Mouse (Mus musculus) hindbrain, embryonic 12.5 days (tissue): ENCODE measurements around the gene Rhbdd2. TPM values are rescaled to one million over a fixed set of nuclear protein-coding genes. Genes with fewer than 3 reads are reported as not detected.

ENCODE experiments used
- ATAC-seq: fragments of 200-750 bp; cut with Nextera tagmentation; 2 replicates; pipeline ENCODE4 v1.8.0; 2017; ENCODE audit warnings: moderate TSS enrichment; ENCODE audit not compliant: low FRiP score
- H3K27ac ChIP-seq: fragments of 300-500 bp; sonication (generic); 2 replicates; pipeline ENCODE4 v1.5.1; 2016; ENCODE audit warnings: mild to moderate bottlenecking
- H3K27me3 ChIP-seq: fragments of 300-500 bp; sonication (generic); 2 replicates; pipeline ENCODE4 v1.6.1; 2016; ENCODE audit warnings: mild to moderate bottlenecking
- H3K36me3 ChIP-seq: fragments of 300-500 bp; sonication (generic); 2 replicates; pipeline ENCODE4 v1.6.1; 2016; ENCODE audit warnings: mild to moderate bottlenecking
- H3K4me1 ChIP-seq: fragments of 300-500 bp; sonication (generic); 2 replicates; pipeline ENCODE4 v1.6.1; 2016
- H3K4me2 ChIP-seq: fragments of 300-500 bp; sonication (generic); replicated peaks from 2 replicates; pipeline ENCODE4 v1.6.1; 2016; ENCODE audit warnings: mild to moderate bottlenecking
- H3K4me3 ChIP-seq: fragments of 300-500 bp; sonication (generic); 2 replicates; pipeline ENCODE4 v1.5.1; 2016; ENCODE audit warnings: mild to moderate bottlenecking
- H3K9ac ChIP-seq: fragments of 300-500 bp; sonication (generic); 2 replicates; pipeline ENCODE4 v1.6.1; 2016; ENCODE audit warnings: mild to moderate bottlenecking, moderate library complexity
- H3K9me3 ChIP-seq: fragments of 300-500 bp; sonication (generic); replicated peaks from 2 replicates; pipeline ENCODE4 v1.6.1; 2016; ENCODE audit warnings: mild to moderate bottlenecking
- WGBS: fragments of 180-500 bp; shearing (Covaris S2); methylation state at CpG from one replicate; pipeline ENCODE4 v1.1.7; 2016; 5-methylcytosine and 5-hydroxymethylcytosine counted together
- polyA plus RNA-seq: library from polyadenylated mRNA; unstranded; fragments of >200 nt; fragmentation: Nextera tagmentation; extraction: Ambion mirVana; gene quantifications from 2 replicates; pipeline ENCODE4 v1.2.1, GENCODE M21; 2016

Rhbdd2 gene
- polyA plus RNA-seq, 1 experiment from 2014 or later: 70.0 TPM

GRCm38 (mm10) chr5:135648461-135649308, 16.3 kb downstream of the Rhbdd2 start:
- Histone ChIP-seq H3K4me1 (0 out of 2 replicates have a peak, but pooled peaks cover 2% of the 10 kb centered on the region), H3K27ac (no peak overlapping the region), H3K36me3 (peaks cover 6% of the 10 kb centered on the region; the same call in 1 of the 2 replicates), H3K27me3 (no peaks in the 10 kb centered on the region), H3K9ac (no peak overlapping the region), H3K9me3 (no peaks in the 10 kb centered on the region), H3K4me3 (no peak overlapping the region), H3K4me2 (no peak overlapping the region)
- 84% methylated on average over 9 of the region's 9 CpGs for WGBS
- ATAC-seq: no peak

DNA sequence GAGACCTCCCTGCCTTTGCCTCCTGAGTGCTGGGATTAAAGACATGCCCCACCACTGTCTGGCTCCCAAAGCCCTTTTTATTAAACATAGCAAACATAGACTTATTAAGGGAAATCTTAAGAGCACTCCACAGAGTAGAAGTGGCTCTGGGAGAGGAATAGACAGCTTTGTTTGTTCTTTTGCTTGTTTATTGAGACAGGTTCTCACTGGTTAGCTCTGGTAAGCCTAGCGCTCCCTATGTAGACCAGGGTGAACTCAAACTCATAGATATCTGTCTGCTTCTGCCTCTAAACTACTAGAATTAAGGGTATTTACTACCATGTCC, 16.9 kb downstream of the Rhbdd2 start:
- H3K4me1 ChIP-seq: 0 out of 2 replicates have a peak, but pooled peaks cover 2% of the 10 kb centered on the region
- H3K4me2 ChIP-seq: no peak overlapping the region
- no peak overlapping the region for H3K9ac ChIP-seq
- H3K9me3 ChIP-seq: no peaks in the 10 kb centered on the region
- 90% methylated on average over 1 of the region's 1 CpGs for WGBS
- ATAC-seq: no peak
- H3K4me3 ChIP-seq: no peak overlapping the region
- no peak overlapping the region for H3K27ac ChIP-seq
- H3K27me3 ChIP-seq: no peaks in the 10 kb centered on the region
- 0 out of 2 replicates have a peak, but pooled peaks cover under 1% of the 10 kb centered on the region for H3K36me3 ChIP-seq

GRCm38 (mm10) chr5:135651536-135651935, 19.1 kb downstream of the Rhbdd2 start:
- Histone ChIP-seq H3K9ac (no peak overlapping the region), H3K27me3 (no peaks in the 10 kb centered on the region), H3K4me1 (no peaks in the 10 kb centered on the region), H3K4me3 (no peak overlapping the region), H3K27ac (no peak overlapping the region), H3K36me3 (no peaks in the 10 kb centered on the region), H3K4me2 (no peak overlapping the region), H3K9me3 (no peaks in the 10 kb centered on the region)
- 79% methylated on average over 3 of the region's 3 CpGs for WGBS
- no peak for ATAC-seq

GRCm38 (mm10) chr5:135653209-135653608, 20.8 kb downstream of the Rhbdd2 start:
- no peaks in the 10 kb centered on the region for H3K9me3 ChIP-seq
- H3K4me3 ChIP-seq: no peak overlapping the region
- H3K4me2 ChIP-seq: no peak overlapping the region
- H3K27ac ChIP-seq: no peak overlapping the region
- no peak overlapping the region for H3K9ac ChIP-seq
- WGBS: 65% methylated on average over 2 of the region's 2 CpGs
- no peaks in the 10 kb centered on the region for H3K27me3 ChIP-seq
- H3K4me1 ChIP-seq: no peaks in the 10 kb centered on the region
- no peaks in the 10 kb centered on the region for H3K36me3 ChIP-seq
- no peak for ATAC-seq

DNA sequence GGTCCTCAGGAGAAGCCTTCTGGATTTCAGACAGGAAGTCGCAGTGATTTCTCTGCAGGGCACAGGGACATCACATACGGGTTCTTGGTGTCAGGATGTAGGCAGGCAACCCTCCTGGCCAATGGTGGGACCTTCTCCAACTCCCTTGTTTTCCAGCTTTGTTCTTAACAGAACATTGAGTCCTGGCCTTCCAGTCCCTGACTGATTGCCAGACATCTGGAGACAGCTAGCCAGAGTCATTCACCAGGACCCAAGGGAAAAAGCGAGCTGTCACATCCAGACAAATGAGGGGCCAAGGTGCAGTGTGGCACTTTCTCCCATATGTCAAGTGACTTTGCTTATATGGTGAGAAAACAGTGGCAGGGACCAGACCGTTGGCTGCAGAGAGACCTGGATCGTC, 23.6 kb downstream of the Rhbdd2 start:
- WGBS: 80% methylated on average over 5 of the region's 5 CpGs

DNA sequence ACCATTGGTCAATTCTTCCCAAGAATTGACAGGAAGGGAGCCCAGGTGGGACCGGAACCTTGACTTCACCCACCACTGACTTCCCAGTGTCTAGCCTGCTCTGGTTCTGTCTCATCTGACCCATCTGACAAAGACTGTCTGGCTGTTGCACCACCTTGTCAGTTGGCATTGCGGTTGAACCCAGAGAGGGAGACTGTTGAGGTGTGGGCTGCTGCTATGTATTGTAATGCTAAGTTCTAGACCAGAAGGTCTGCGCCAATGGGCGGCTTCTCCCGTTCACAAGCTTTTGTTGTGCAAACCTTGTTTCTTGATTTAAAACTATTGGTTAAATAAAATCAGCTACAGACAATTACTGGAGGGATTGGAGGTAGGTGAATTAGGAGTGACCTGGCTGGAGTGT, 24.7 kb downstream of the Rhbdd2 start:
- H3K4me3 ChIP-seq: no peak overlapping the region
- no peaks in the 10 kb centered on the region for H3K36me3 ChIP-seq
- no peaks in the 10 kb centered on the region for H3K4me1 ChIP-seq
- H3K27me3 ChIP-seq: no peaks in the 10 kb centered on the region
- ATAC-seq: no peak
- H3K9ac ChIP-seq: no peak overlapping the region
- WGBS: 72% methylated on average over 5 of the region's 5 CpGs
- H3K4me2 ChIP-seq: no peak overlapping the region
- H3K27ac ChIP-seq: no peak overlapping the region
- H3K9me3 ChIP-seq: no peaks in the 10 kb centered on the region

More for the DNA sequence above, 23.6 kb downstream of the Rhbdd2 start:
- H3K36me3 ChIP-seq: no peaks in the 10 kb centered on the region
- no peak overlapping the region for H3K4me3 ChIP-seq
- H3K9ac ChIP-seq: no peak overlapping the region
- H3K4me1 ChIP-seq: no peaks in the 10 kb centered on the region
- no peaks in the 10 kb centered on the region for H3K9me3 ChIP-seq
- H3K27me3 ChIP-seq: no peaks in the 10 kb centered on the region
- no peak for ATAC-seq
- H3K4me2 ChIP-seq: no peak overlapping the region
- H3K27ac ChIP-seq: no peak overlapping the region

- H3K9ac ChIP-seq: no peak overlapping the region
- ATAC-seq: no peak
Observed at GRCm38 (mm10) chr5:135657703-135658373, 25.4 kb downstream of the Rhbdd2 start.

GRCm38 (mm10) chr5:135659956-135660355, 27.5 kb downstream of the Rhbdd2 start:
- Histone ChIP-seq H3K27me3 (no peaks in the 10 kb centered on the region), H3K9ac (no peak overlapping the region), H3K9me3 (no peaks in the 10 kb centered on the region), H3K4me2 (no peak overlapping the region), H3K36me3 (no peaks in the 10 kb centered on the region), H3K4me1 (no peaks in the 10 kb centered on the region), H3K4me3 (no peak overlapping the region), H3K27ac (no peak overlapping the region)
- no peak for ATAC-seq
- 79% methylated on average over 4 of the region's 4 CpGs for WGBS

More at GRCm38 (mm10) chr5:135657703-135658373, 25.4 kb downstream of the Rhbdd2 start:
- no peak overlapping the region for H3K4me2 ChIP-seq
- H3K4me1 ChIP-seq: no peaks in the 10 kb centered on the region
- H3K4me3 ChIP-seq: no peak overlapping the region
- H3K27me3 ChIP-seq: no peaks in the 10 kb centered on the region
- no peaks in the 10 kb centered on the region for H3K36me3 ChIP-seq
- no peaks in the 10 kb centered on the region for H3K9me3 ChIP-seq
- H3K27ac ChIP-seq: no peak overlapping the region
- 60% methylated on average over 17 of the region's 17 CpGs for WGBS

GRCm38 (mm10) chr5:135660535-135660934, 28.1 kb downstream of the Rhbdd2 start:
- WGBS: 85% methylated on average over 7 of the region's 7 CpGs
- Histone ChIP-seq H3K27me3 (no peaks in the 10 kb centered on the region), H3K36me3 (no peaks in the 10 kb centered on the region), H3K9ac (no peak overlapping the region), H3K9me3 (no peaks in the 10 kb centered on the region), H3K27ac (no peak overlapping the region), H3K4me3 (no peak overlapping the region), H3K4me2 (no peak overlapping the region), H3K4me1 (no peaks in the 10 kb centered on the region)
- ATAC-seq: no peak

- Histone ChIP-seq H3K36me3 (no peaks in the 10 kb centered on the region), H3K9me3 (no peaks in the 10 kb centered on the region), H3K4me3 (no peak overlapping the region), H3K27ac (no peak overlapping the region), H3K27me3 (no peaks in the 10 kb centered on the region), H3K9ac (no peak overlapping the region), H3K4me1 (no peaks in the 10 kb centered on the region), H3K4me2 (no peak overlapping the region)
- ATAC-seq: no peak
- WGBS: 93% methylated on average over 5 of the region's 5 CpGs
Observed at GRCm38 (mm10) chr5:135666890-135667289, 34.5 kb downstream of the Rhbdd2 start.

DNA sequence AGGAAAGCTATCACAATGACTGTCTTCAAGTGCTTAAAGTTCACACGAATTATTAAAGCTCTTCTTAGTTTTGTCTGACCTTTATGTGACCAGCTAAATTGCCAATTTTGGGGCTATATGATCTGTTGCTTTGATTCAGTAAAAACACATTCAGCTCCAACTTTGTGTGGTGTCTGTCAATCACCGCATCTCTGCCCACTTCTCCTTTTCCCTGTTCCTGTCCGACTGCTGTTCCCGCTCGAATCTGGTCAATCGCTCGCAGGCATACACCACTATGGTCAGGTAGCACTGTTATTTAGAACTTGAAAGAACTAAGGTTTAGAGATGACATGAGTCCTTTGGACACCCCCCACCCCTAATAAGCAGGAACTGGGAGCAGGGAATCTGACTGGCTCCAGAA, 35.7 kb downstream of the Rhbdd2 start:
- Histone ChIP-seq H3K27ac (no peak overlapping the region), H3K4me3 (no peak overlapping the region), H3K27me3 (no peaks in the 10 kb centered on the region), H3K9ac (no peak overlapping the region), H3K4me2 (no peak overlapping the region), H3K9me3 (no peaks in the 10 kb centered on the region), H3K4me1 (peaks cover 7% of the 10 kb centered on the region; the same call in 1 of the 2 replicates), H3K36me3 (no peaks in the 10 kb centered on the region)
- no peak for ATAC-seq
- 84% methylated on average over 7 of the region's 7 CpGs for WGBS

DNA sequence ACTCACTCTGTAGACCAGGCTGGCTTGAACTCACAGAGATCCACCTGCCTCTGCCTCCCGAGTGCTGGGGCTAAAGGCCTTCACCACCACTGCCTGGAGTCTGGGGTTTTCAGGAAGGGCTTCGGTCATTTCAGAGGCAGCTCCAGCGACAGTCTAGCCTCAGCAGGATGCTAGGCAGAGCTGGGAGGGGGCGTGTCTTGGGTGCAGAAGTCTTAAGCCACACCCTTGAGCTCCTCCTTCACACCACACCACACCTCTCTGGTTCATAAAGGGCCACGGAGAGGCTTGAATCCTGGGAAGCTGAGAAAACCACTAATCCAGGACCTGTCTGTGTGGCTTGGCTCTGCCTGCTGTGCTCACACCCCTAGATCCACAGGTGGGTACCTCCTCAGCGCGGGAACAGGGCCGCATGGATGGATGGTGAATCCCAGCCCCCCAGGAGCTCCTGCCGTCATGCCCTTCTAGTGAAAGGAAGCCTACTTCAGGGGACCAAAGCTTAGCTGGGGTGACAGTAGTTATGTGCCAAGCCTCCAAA, 37.4 kb downstream of the Rhbdd2 start, which contains the start of gene Por:
Por (plus strand) TSS at position 293 of the 535 bp plus-strand sequence.
- no peak within 1 kb of the TSS for H3K4me2 ChIP-seq
- peaks cover 23% of the 10 kb centered on the region for H3K4me1 ChIP-seq
- ATAC-seq: no peak

More for the DNA sequence above, 37.4 kb downstream of the Rhbdd2 start, which contains the start of gene Por:
- H3K27ac ChIP-seq: no peak within 1 kb of the TSS
- no peak within 1 kb of the TSS for H3K9ac ChIP-seq
- no peaks in the 10 kb centered on the region for H3K36me3 ChIP-seq
- WGBS: 24% methylated on average over 9 of the region's 9 CpGs
- H3K9me3 ChIP-seq: no peaks in the 10 kb centered on the region
- no peak within 1 kb of the TSS for H3K4me3 ChIP-seq
- no peaks in the 10 kb centered on the region for H3K27me3 ChIP-seq
